Mouse (Mus musculus) liver, postnatal 0 days (tissue): ENCODE measurements at regions not wholly inside any gene's neighbourhood (a gene's known extent, or its start where the extent isn't known, plus 50 kb on each side); places are given as distances from the start of the nearest gene placed in this dataset.

ENCODE experiments used
- ATAC-seq: fragments of 200-750 bp; cut with Nextera tagmentation; 2 replicates; pipeline ENCODE4 v1.8.0; 2017; ENCODE audit warnings: mild to moderate bottlenecking, moderate library complexity
- DNase-seq: peaks from one replicate; pipeline ENCODE4 v3.0.0-alpha.2; 2016
- H3K27ac ChIP-seq: fragments of 300-500 bp; sonication (generic); 2 replicates; pipeline ENCODE4 v1.5.1; 2014; ENCODE audit warnings: antibody characterized with exemption, moderate library complexity, mild to moderate bottlenecking, low read depth
- H3K27me3 ChIP-seq: fragments of 300-500 bp; sonication (generic); 2 replicates; pipeline ENCODE4 v1.6.1; 2014; ENCODE audit warnings: low read length, control low read depth, mixed read lengths; ENCODE audit not compliant: insufficient read depth
- H3K36me3 ChIP-seq: fragments of 300-500 bp; sonication (generic); replicated peaks from 2 replicates; pipeline ENCODE4 v1.6.1; 2014; ENCODE audit warnings: mild to moderate bottlenecking, control low read depth, low read length, moderate library complexity, mixed read lengths; ENCODE audit not compliant: insufficient read depth
- H3K4me1 ChIP-seq: fragments of 300-500 bp; sonication (generic); 2 replicates; pipeline ENCODE4 v1.6.1; 2014; ENCODE audit warnings: antibody characterized with exemption, mild to moderate bottlenecking, control low read depth; ENCODE audit not compliant: insufficient read depth
- H3K4me2 ChIP-seq: fragments of 300-500 bp; sonication (generic); 2 replicates; pipeline ENCODE4 v1.6.1; 2014; ENCODE audit warnings: low read depth, mild to moderate bottlenecking, low read length, moderate library complexity, mixed read lengths
- H3K4me3 ChIP-seq: fragments of 300-500 bp; sonication (generic); 2 replicates; pipeline ENCODE4 v1.5.1; 2014; ENCODE audit warnings: low read depth, low read length
- H3K9ac ChIP-seq: fragments of 300-500 bp; sonication (generic); replicated peaks from 2 replicates; pipeline ENCODE4 v1.6.1; 2014; ENCODE audit warnings: mild to moderate bottlenecking, moderate library complexity
- H3K9me3 ChIP-seq: fragments of 300-500 bp; sonication (generic); 2 replicates; pipeline ENCODE4 v1.6.1; 2016; ENCODE audit warnings: mild to moderate bottlenecking, control low read depth, low read length, mixed read lengths
- CTCF ChIP-seq: sonication (generic); IDR thresholded peaks from 2 replicates; pipeline ENCODE4 v1.5.1; 2016; ENCODE audit warnings: antibody characterized with exemption, low read depth
- EP300 ChIP-seq: IDR thresholded peaks from 2 replicates; pipeline ENCODE4 v1.6.1; 2016; ENCODE audit warnings: antibody characterized with exemption, low read depth, mild to moderate bottlenecking
- WGBS: fragments of 180-500 bp; shearing (Covaris S2); extraction: QIAGEN DNeasy Blood & Tissue Kit; methylation state at CpG from one replicate; pipeline ENCODE4 v1.1.7; 2014; ENCODE audit not compliant: insufficient replicate concordance; 5-methylcytosine and 5-hydroxymethylcytosine counted together

GRCm38 (mm10) chr1:88945868-88946267 lies 124.3 kb upstream of the Sh3bp4 start:
- Histone ChIP-seq H3K27ac (no peak overlapping the region), H3K4me3 (no peak overlapping the region), H3K4me1 (no peaks in the 10 kb centered on the region), H3K9ac (no peak overlapping the region), H3K36me3 (no peaks in the 10 kb centered on the region), H3K27me3 (no peaks in the 10 kb centered on the region), H3K9me3 (peaks cover 10% of the 10 kb centered on the region), H3K4me2 (no peak overlapping the region)
- WGBS = 84% methylated on average over 10 of the region's 10 CpGs
- no peak for DNase-seq
- no peak for ATAC-seq
- no peak for TF ChIP-seq EP300
- TF ChIP-seq CTCF = no peak

- H3K9ac ChIP-seq = no peak overlapping the region
- DNase-seq = no peak
- no peak for ATAC-seq
- no peak for TF ChIP-seq CTCF
- no peak for TF ChIP-seq EP300
- no peaks in the 10 kb centered on the region for H3K27me3 ChIP-seq
- H3K36me3 ChIP-seq = no peaks in the 10 kb centered on the region
- 83% methylated on average over 8 of the region's 8 CpGs for WGBS
- H3K4me1 ChIP-seq = no peaks in the 10 kb centered on the region
- no peak overlapping the region for H3K4me3 ChIP-seq
- H3K9me3 ChIP-seq = peaks cover 10% of the 10 kb centered on the region
- H3K4me2 ChIP-seq = no peak overlapping the region
- H3K27ac ChIP-seq = no peak overlapping the region
These were observed 123.8 kb upstream of the Sh3bp4 start for GRCm38 (mm10) chr1:88946374-88946773.

GRCm38 (mm10) chr1:88949911-88950310 lies 120.3 kb upstream of the Sh3bp4 start:
- WGBS = 65% methylated on average over 1 of the region's 1 CpGs
- TF ChIP-seq CTCF (no peak), EP300 (no peak)
- Histone ChIP-seq H3K27ac (no peak overlapping the region), H3K36me3 (no peaks in the 10 kb centered on the region), H3K4me1 (no peaks in the 10 kb centered on the region), H3K4me2 (no peak overlapping the region), H3K4me3 (no peak overlapping the region), H3K9me3 (peaks cover 10% of the 10 kb centered on the region), H3K9ac (no peak overlapping the region), H3K27me3 (no peaks in the 10 kb centered on the region)
- ATAC-seq (no peak), DNase-seq (no peak)

GRCm38 (mm10) chr1:88953516-88953915 lies 116.7 kb upstream of the Sh3bp4 start:
- ATAC-seq = no peak
- Histone ChIP-seq H3K4me1 (no peaks in the 10 kb centered on the region), H3K36me3 (no peaks in the 10 kb centered on the region), H3K27me3 (no peaks in the 10 kb centered on the region), H3K4me2 (no peak overlapping the region), H3K27ac (no peak overlapping the region), H3K9ac (no peak overlapping the region), H3K4me3 (no peak overlapping the region), H3K9me3 (peaks cover 4% of the 10 kb centered on the region)
- DNase-seq = no peak
- TF ChIP-seq EP300 (no peak), CTCF (no peak)
- WGBS = 73% methylated on average over 4 of the region's 4 CpGs

GRCm38 (mm10) chr1:88954784-88955183 lies 115.4 kb upstream of the Sh3bp4 start:
- Histone ChIP-seq H3K4me2 (no peak overlapping the region), H3K27ac (no peak overlapping the region), H3K9me3 (no peaks in the 10 kb centered on the region), H3K4me1 (no peaks in the 10 kb centered on the region), H3K36me3 (no peaks in the 10 kb centered on the region), H3K9ac (no peak overlapping the region), H3K27me3 (no peaks in the 10 kb centered on the region), H3K4me3 (no peak overlapping the region)
- TF ChIP-seq EP300 = peak; percentile 61; the same call in 1 of the 2 replicates
- peak; percentile 12; the same call in 1 of the 2 replicates for TF ChIP-seq CTCF
- DNase-seq = peak; percentile 61
- 59% methylated on average over 5 of the region's 5 CpGs for WGBS
- ATAC-seq = peak; percentile 99

GRCm38 (mm10) chr1:88957061-88957460 lies 113.2 kb upstream of the Sh3bp4 start:
- Histone ChIP-seq H3K9ac (no peak overlapping the region), H3K9me3 (no peaks in the 10 kb centered on the region), H3K36me3 (no peaks in the 10 kb centered on the region), H3K27ac (no peak overlapping the region), H3K4me1 (no peaks in the 10 kb centered on the region), H3K27me3 (no peaks in the 10 kb centered on the region), H3K4me2 (no peak overlapping the region), H3K4me3 (no peak overlapping the region)
- ATAC-seq = no peak
- DNase-seq = no peak
- TF ChIP-seq EP300 (no peak), CTCF (no peak)
- 69% methylated on average over 5 of the region's 5 CpGs for WGBS

GRCm38 (mm10) chr1:88959715-88960114 lies 110.5 kb upstream of the Sh3bp4 start:
- H3K9ac ChIP-seq = no peak overlapping the region
- no peak for TF ChIP-seq CTCF
- no peak for TF ChIP-seq EP300
- WGBS = 52% methylated on average over 4 of the region's 4 CpGs
- no peak overlapping the region for H3K27ac ChIP-seq
- no peak overlapping the region for H3K4me3 ChIP-seq
- no peaks in the 10 kb centered on the region for H3K27me3 ChIP-seq
- H3K36me3 ChIP-seq = no peaks in the 10 kb centered on the region
- H3K4me1 ChIP-seq = no peaks in the 10 kb centered on the region
- DNase-seq (no peak), ATAC-seq (no peak)
- H3K9me3 ChIP-seq = no peaks in the 10 kb centered on the region
- no peak overlapping the region for H3K4me2 ChIP-seq
